Mouse (Mus musculus) liver, embryonic 11.5 days (tissue): Measurements from ENCODE around the gene Ntng1. TPM values are rescaled to one million over a fixed set of nuclear protein-coding genes. Genes with fewer than 3 reads are reported as not detected.
A peak's percentile ranks its signal among the peaks of the same experiment; 100 is the strongest.

Source experiments
- ATAC-seq: fragments of 200-750 bp; cut with Nextera tagmentation; replicated peaks from 2 replicates; pipeline ENCODE4 v1.8.0; 2017; ENCODE audit warnings: moderate number of reproducible peaks, mild to moderate bottlenecking, moderate TSS enrichment, moderate library complexity; ENCODE audit not compliant: low FRiP score
- DNase-seq: peaks from one replicate; pipeline ENCODE4 v3.0.0-alpha.2; 2017; ENCODE audit warnings: low spot score
- H3K27ac ChIP-seq: fragments of 300-500 bp; sonication (generic); 2 replicates; pipeline ENCODE4 v1.5.1; 2014; ENCODE audit warnings: mild to moderate bottlenecking, low read depth, low read length, control low read depth
- H3K27me3 ChIP-seq: fragments of 300-500 bp; sonication (generic); replicated peaks from 2 replicates; pipeline ENCODE4 v1.6.1; 2014; ENCODE audit warnings: low read length, mixed read lengths; ENCODE audit not compliant: control insufficient read depth, insufficient read depth
- H3K36me3 ChIP-seq: fragments of 300-500 bp; sonication (generic); 2 replicates; pipeline ENCODE4 v1.6.1; 2014; ENCODE audit warnings: mild to moderate bottlenecking, low read length, moderate library complexity, mixed read lengths; ENCODE audit not compliant: control insufficient read depth, insufficient read depth
- H3K4me1 ChIP-seq: fragments of 300-500 bp; sonication (generic); replicated peaks from 2 replicates; pipeline ENCODE4 v1.6.1; 2014; ENCODE audit warnings: low read length, mixed read lengths; ENCODE audit not compliant: control insufficient read depth, insufficient read depth
- H3K4me2 ChIP-seq: fragments of 300-500 bp; sonication (generic); 2 replicates; pipeline ENCODE4 v1.6.1; 2014; ENCODE audit warnings: mild to moderate bottlenecking, control low read depth, moderate library complexity
- H3K4me3 ChIP-seq: fragments of 300-500 bp; sonication (generic); 2 replicates; pipeline ENCODE4 v1.5.1; 2014; ENCODE audit warnings: low read depth, low read length, control low read depth
- H3K9ac ChIP-seq: fragments of 300-500 bp; sonication (generic); 2 replicates; pipeline ENCODE4 v1.6.1; 2014; ENCODE audit warnings: low read depth, low read length, control low read depth
- H3K9me3 ChIP-seq: fragments of 300-500 bp; sonication (generic); 2 replicates; pipeline ENCODE4 v1.6.1; 2016; ENCODE audit warnings: low read length, inconsistent platforms, mixed read lengths; ENCODE audit not compliant: control insufficient read depth
- WGBS: fragments of 180-500 bp; shearing (Covaris S2); extraction: QIAGEN DNeasy Blood & Tissue Kit; methylation state at CpG from one replicate; pipeline ENCODE4 v1.1.7; 2014; 5-methylcytosine and 5-hydroxymethylcytosine counted together
- polyA plus RNA-seq: library from polyadenylated mRNA; unstranded; fragments of >200 nt; fragmentation: Nextera tagmentation; extraction: Ambion mirVana; gene quantifications from 2 replicates; pipeline ENCODE4 v1.2.1, GENCODE M21; 2014

Gene Ntng1
- polyA plus RNA-seq = 0.10 and 1.1 TPM in 2 replicates

DNA sequence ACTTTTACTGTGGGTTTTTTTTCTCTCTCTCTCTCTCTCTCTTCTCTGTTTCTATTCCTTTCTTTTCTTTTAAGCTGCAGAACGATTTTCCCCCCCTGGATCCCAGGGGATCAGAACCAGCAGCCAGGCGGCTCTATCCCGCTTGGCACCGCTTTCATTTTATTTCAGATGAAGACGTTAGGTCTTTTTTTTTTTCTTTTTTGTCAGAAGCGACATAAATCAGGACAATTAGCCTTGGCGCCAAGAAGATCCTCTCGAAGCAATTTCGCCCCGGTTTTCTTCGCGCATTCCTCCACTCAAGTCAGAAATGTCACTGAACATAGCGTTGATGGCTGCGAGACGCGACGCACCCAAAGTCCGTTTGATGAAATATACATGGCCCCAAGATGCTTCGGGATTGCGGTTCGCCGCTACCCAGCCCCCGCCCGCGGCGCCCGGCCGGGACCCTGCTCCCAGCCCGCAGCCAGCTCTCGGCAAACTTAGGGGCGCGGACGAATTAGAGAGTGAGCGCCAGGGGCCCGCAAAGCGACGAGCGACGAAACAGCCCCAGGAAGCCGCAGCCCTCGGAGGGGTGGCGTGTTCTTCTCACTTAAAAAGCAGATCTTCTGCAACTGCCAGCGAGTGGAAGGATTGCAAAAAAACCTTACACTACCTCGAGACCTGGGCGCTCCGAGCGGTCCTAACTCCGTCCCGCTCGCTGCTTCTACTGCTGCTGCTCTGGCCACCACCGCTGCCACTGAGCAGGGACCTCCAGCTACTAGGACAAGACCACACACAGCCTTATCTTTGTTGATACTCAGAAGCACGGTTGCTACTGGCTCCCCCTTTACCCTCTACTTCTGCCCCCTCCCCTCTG lies at the start of gene Ntng1:
Gene Ntng1, minus strand, starts transcription at position 806 of the 856 bp plus-strand sequence.
- peak; percentile 52 for ATAC-seq
- 0 out of 2 replicates have a peak within 1 kb of the TSS, but pooled peaks have one; percentile 30 for H3K9ac ChIP-seq

DNA sequence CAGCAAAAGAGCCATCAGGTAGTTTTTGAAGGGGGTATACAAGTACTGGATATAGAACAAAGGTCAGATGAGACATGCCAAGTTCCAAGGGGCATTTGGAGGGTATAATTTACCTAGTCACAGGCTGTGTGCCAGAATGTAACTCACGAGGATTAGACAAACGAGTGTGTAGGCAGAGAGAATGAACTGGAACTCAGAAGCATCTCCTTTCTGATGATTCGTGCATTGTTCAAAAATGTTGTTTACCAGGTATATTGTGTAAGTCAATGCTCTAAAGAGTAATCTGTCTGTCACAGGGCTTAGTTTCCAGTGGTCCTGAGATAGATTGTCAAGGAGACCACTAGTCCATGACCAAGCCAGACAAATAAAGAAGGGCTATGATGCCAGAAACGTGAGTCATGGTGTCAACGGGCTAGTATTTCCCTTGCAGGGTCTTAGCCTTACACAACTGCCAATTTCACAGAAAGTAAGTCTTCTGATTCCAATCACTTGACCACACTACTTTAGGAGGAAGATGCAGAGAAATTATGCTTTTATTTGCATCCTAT lies 43.7 kb upstream of the Ntng1 start:
- no peak for ATAC-seq
- no peak for DNase-seq
- H3K9me3 ChIP-seq = no peaks in the 10 kb centered on the region
- no peaks in the 10 kb centered on the region for H3K27me3 ChIP-seq
- WGBS = 82% methylated on average over 5 of the region's 5 CpGs
- no peak overlapping the region for H3K27ac ChIP-seq
- H3K4me3 ChIP-seq = no peak overlapping the region
- no peak overlapping the region for H3K4me2 ChIP-seq
- H3K36me3 ChIP-seq = no peaks in the 10 kb centered on the region
- no peaks in the 10 kb centered on the region for H3K4me1 ChIP-seq
- no peak overlapping the region for H3K9ac ChIP-seq

More for the DNA sequence above, at the start of gene Ntng1:
- Histone ChIP-seq H3K27ac (no peak within 1 kb of the TSS), H3K4me1 (peaks cover 3% of the 10 kb centered on the region; the same call in 1 of the 2 replicates), H3K27me3 (peaks cover 32% of the 10 kb centered on the region), H3K4me2 (peak within 1 kb of the TSS; percentile 81), H3K9me3 (no peaks in the 10 kb centered on the region), H3K4me3 (peak within 1 kb of the TSS; percentile 54), H3K36me3 (no peaks in the 10 kb centered on the region)
- under 1% methylated on average over 52 of the region's 52 CpGs for WGBS
- peak; percentile 42 for DNase-seq

DNA sequence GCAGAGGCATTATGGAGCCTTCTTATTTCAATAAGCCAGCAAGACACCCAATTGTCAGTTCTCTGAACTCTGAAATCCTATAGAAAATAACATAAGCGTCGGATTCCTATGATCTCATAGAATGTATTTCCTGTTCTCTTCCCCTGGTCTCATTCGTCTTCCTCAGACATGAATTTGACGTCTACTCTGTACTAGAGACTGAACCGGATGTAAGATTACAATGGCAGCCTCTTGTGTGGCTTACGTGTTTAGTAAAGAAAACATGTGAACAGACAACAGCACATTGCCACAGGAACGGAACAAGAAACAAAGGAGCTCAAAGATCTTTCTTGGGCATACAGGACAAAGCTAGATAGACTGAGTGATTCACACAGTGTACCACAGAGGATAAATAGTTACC lies 5.3 kb upstream of the Ntng1 start:
- Histone ChIP-seq H3K4me1 (no peaks in the 10 kb centered on the region), H3K27me3 (peaks cover 6% of the 10 kb centered on the region), H3K9ac (no peak overlapping the region), H3K27ac (no peak overlapping the region), H3K4me3 (no peak overlapping the region), H3K4me2 (no peak overlapping the region), H3K36me3 (no peaks in the 10 kb centered on the region), H3K9me3 (no peaks in the 10 kb centered on the region)
- no peak for DNase-seq
- WGBS = 68% methylated on average over 7 of the region's 7 CpGs
- no peak for ATAC-seq

- Histone ChIP-seq H3K4me1 (peaks cover 3% of the 10 kb centered on the region; the same call in 1 of the 2 replicates), H3K27ac (no peak overlapping the region), H3K4me3 (no peak overlapping the region), H3K36me3 (no peaks in the 10 kb centered on the region), H3K4me2 (no peak overlapping the region), H3K9ac (no peak overlapping the region), H3K27me3 (peaks cover 32% of the 10 kb centered on the region), H3K9me3 (no peaks in the 10 kb centered on the region)
- ATAC-seq (no peak), DNase-seq (no peak)
- 38% methylated on average over 6 of the region's 6 CpGs for WGBS
Measured at GRCm38 (mm10) chr3:110144301-110145055, 667 bp upstream of the Ntng1 start.

DNA sequence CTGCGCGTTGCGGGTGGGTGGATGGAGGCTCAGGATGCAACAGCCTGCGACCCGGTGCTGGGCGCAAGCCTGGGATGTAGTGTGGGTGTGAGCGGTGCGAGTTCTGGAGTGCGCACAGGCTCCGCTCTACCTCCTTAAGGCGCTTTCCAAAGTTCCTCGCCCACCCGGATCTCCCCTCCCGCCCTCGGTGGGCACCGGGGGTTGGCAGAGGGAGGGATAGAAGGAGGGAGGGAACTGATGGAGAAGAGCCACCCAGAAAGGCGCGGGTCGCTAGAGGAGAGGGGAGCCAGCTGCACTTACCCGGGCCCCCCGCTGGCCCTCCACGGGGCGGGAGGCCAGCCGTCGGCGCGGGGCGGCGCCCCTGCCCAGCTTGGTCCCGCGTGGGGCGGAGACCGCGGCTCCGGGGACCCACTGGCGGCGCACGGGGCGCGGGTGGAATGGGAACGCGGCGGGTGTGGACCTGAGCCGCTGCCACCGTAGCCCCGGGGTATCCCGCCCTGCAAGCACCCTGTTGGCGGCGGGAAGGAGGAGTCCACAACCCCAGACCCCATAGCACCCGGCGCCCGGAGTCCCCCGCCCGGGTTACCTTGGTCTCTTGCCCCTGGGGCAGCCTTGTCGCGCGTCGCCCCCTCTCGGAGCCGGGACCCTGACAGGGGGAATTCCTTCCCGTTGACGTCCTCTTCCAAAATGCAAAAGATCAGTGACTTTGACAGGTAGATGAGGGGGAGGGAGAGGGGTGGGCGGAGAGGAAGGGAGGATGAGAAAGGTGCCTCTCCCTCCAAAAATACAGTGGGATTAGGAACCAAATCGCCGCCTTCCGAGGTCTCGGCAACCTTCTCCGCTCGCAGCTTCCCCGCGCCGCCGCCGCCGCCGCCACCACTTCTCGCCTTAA lies 1.3 kb downstream of the Ntng1 start:
- H3K27ac ChIP-seq = no peak overlapping the region
- under 1% methylated on average over 71 of the region's 77 CpGs for WGBS

DNA sequence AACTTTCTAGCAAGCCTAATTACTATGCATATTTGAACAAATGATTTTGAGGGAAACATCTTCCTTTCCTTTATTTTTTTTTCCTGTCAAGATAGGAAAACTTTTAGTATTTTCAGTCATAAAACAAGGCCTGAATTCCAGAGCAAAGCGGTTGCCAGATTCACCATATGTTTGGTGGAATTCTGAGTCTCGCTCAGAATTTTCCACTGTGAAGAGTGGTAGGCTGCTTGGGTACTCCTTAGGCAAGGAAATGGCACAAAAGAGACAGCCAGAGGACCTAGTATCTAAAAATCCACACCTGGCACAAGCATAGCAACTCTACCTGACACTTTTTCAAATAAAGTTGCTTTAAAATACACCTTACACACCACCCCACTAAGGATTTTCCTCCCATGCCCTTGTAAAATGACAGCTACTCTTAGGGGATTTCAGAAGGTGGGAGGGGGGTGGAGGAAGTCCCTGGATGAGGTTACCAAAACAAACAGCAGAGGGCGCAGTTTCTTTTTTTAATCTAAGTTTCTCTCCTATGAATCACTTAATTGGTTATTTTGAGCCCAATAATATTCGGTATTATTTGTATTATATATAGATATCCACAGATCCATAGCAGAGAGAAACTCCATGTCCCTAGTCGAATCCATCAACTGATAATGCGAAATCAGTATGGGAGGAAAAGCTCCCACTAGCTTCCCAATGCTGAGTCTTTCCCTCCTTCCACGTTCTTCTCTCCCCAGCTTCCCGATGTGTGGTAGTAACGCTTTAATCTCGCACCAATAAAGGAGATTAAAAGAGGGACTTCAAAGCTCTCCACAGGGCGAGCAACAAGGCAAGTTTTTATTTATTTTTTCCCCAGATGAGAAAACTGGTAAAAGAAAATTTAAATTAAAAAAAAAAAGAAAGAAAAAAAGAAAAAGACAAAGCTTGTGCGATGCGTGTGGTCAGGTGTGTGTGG lies 2.2 kb downstream of the Ntng1 start:
- peak overlapping the region; percentile 81 for H3K4me2 ChIP-seq
- ATAC-seq = no peak
- H3K27me3 ChIP-seq = peaks cover 32% of the 10 kb centered on the region
- WGBS = 3% methylated on average over 13 of the region's 13 CpGs
- H3K27ac ChIP-seq = no peak overlapping the region
- peak overlapping the region; percentile 54 for H3K4me3 ChIP-seq
- no peaks in the 10 kb centered on the region for H3K9me3 ChIP-seq
- no peak for DNase-seq
- H3K4me1 ChIP-seq = peaks cover 3% of the 10 kb centered on the region; the same call in 1 of the 2 replicates
- H3K9ac ChIP-seq = no peak overlapping the region
- H3K36me3 ChIP-seq = no peaks in the 10 kb centered on the region

More for the DNA sequence above, 1.3 kb downstream of the Ntng1 start:
- H3K9ac ChIP-seq = no peak overlapping the region
- peak overlapping the region; percentile 54 for H3K4me3 ChIP-seq
- no peaks in the 10 kb centered on the region for H3K36me3 ChIP-seq
- no peaks in the 10 kb centered on the region for H3K9me3 ChIP-seq
- peaks cover 3% of the 10 kb centered on the region; the same call in 1 of the 2 replicates for H3K4me1 ChIP-seq
- H3K27me3 ChIP-seq = peaks cover 32% of the 10 kb centered on the region
- peak overlapping the region; percentile 81 for H3K4me2 ChIP-seq
- no peak for DNase-seq
- peak; percentile 39; the same call in 1 of the 2 replicates for ATAC-seq

- H3K4me3 ChIP-seq = no peak overlapping the region
- H3K4me1 ChIP-seq = no peaks in the 10 kb centered on the region
- no peaks in the 10 kb centered on the region for H3K9me3 ChIP-seq
- H3K27me3 ChIP-seq = no peaks in the 10 kb centered on the region
- H3K36me3 ChIP-seq = no peaks in the 10 kb centered on the region
- WGBS = 18% methylated on average over 1 of the region's 1 CpGs
- ATAC-seq (no peak), DNase-seq (no peak)
- H3K27ac ChIP-seq = no peak overlapping the region
- H3K4me2 ChIP-seq = no peak overlapping the region
- no peak overlapping the region for H3K9ac ChIP-seq
Measured at GRCm38 (mm10) chr3:110136115-110136514, 7.7 kb downstream of the Ntng1 start.
